Mouse (Mus musculus) urinary bladder, postnatal 36 days (tissue): ENCODE results near the gene Sema3b.

Source experiments
- DNase-seq, 2 experiments: peaks; one replicate each; pipeline ENCODE4 v3.0.0; 2022; ENCODE audit warnings: low spot score in 2 of 2, mixed read lengths in 1 of 2

Gene Sema3b

GRCm38 (mm10) chr9:107548820-107549219, 60.2 kb downstream of the Sema3b start:
- no peak for DNase-seq

GRCm38 (mm10) chr9:107547957-107548356, 61.1 kb downstream of the Sema3b start:
- DNase-seq, result no peak
